Mouse (Mus musculus) myocyte (in vitro differentiated cells): ENCODE measurements around the gene Krtap16-3. TPM values are rescaled to one million over a fixed set of nuclear protein-coding genes. Genes with fewer than 3 reads are reported as not detected.

Experiments used
- H3K27me3 ChIP-seq: one replicate; pipeline ENCODE4 v1.6.1; 2011; ENCODE audit not compliant: control insufficient read depth, insufficient read depth, insufficient read length
- H3K36me3 ChIP-seq: one replicate; pipeline ENCODE4 v1.6.1; 2011; ENCODE audit not compliant: control insufficient read depth, insufficient read depth
- H3K4me2 ChIP-seq: one replicate; pipeline ENCODE4 v1.6.1; 2011; ENCODE audit warnings: low read depth, control low read depth
- H3K4me3 ChIP-seq: one replicate; pipeline ENCODE4 v1.5.1; 2011; ENCODE audit warnings: mild to moderate bottlenecking, control low read depth, moderate library complexity
- H3K79me2 ChIP-seq: one replicate; pipeline ENCODE4 v1.6.1; 2011; ENCODE audit not compliant: control insufficient read depth, insufficient read depth
- H3ac ChIP-seq: one replicate; pipeline ENCODE4 v1.6.1; 2011; ENCODE audit not compliant: control insufficient read depth, insufficient read length
- CEBPB ChIP-seq: IDR thresholded peaks from 2 replicates; pipeline ENCODE4 v1.6.1; 2011; ENCODE audit warnings: mild to moderate bottlenecking, moderate library complexity; ENCODE audit not compliant: poor library complexity, insufficient read depth, severe bottlenecking
- E2F4 ChIP-seq: IDR thresholded peaks from one replicate; pipeline ENCODE4 v1.6.1; 2011; ENCODE audit warnings: mild to moderate bottlenecking, control low read depth, moderate library complexity; ENCODE audit not compliant: insufficient read depth
- MAX ChIP-seq: IDR thresholded peaks from one replicate; pipeline ENCODE4 v1.6.1; 2011; ENCODE audit warnings: low read depth, mild to moderate bottlenecking, control low read depth
- MYOD1 ChIP-seq, 3 experiments: IDR thresholded peaks; one replicate each; pipeline ENCODE4 v1.6.1; 2011; ENCODE audit warnings: control low read depth in 2 of 3, low read depth in 2 of 3, mild to moderate bottlenecking in 2 of 3, moderate library complexity in 1 of 3; ENCODE audit not compliant: insufficient read length in 2 of 3, control insufficient read depth in 1 of 3
- MYOG ChIP-seq, 3 experiments: IDR thresholded peaks; one replicate each; pipeline ENCODE4 v1.6.1; 2011; ENCODE audit warnings: control low read depth in 2 of 3, low read depth in 2 of 3, mild to moderate bottlenecking in 2 of 3; ENCODE audit not compliant: insufficient read length in 2 of 3, control insufficient read depth in 1 of 3, insufficient read depth in 1 of 3
- POLR2A ChIP-seq: IDR thresholded peaks from one replicate; pipeline ENCODE4 v1.6.1; 2011; ENCODE audit warnings: low read depth, mild to moderate bottlenecking, control low read depth, moderate library complexity; ENCODE audit not compliant: insufficient read length
- POLR2AphosphoS2 ChIP-seq: IDR thresholded peaks from one replicate; pipeline ENCODE4 v1.6.1; 2011; ENCODE audit warnings: low read depth, control low read depth; ENCODE audit not compliant: insufficient read length
- REST ChIP-seq: IDR thresholded peaks from one replicate; pipeline ENCODE4 v1.6.1; 2011; ENCODE audit warnings: mild to moderate bottlenecking, control low read depth, moderate library complexity; ENCODE audit not compliant: insufficient read depth, insufficient read length
- SRF ChIP-seq: IDR thresholded peaks from one replicate; pipeline ENCODE4 v1.6.1; 2011; ENCODE audit warnings: low read depth; ENCODE audit not compliant: control insufficient read depth, insufficient read length
- TCF12 ChIP-seq: IDR thresholded peaks from one replicate; pipeline ENCODE4 v1.6.1; 2011; ENCODE audit warnings: mild to moderate bottlenecking, control low read depth; ENCODE audit not compliant: poor library complexity, insufficient read depth, severe bottlenecking
- TCF3 ChIP-seq: IDR thresholded peaks from one replicate; pipeline ENCODE4 v1.6.1; 2011; ENCODE audit warnings: low read depth, control low read depth; ENCODE audit not compliant: insufficient read length
- USF1 ChIP-seq: IDR thresholded peaks from one replicate; pipeline ENCODE4 v1.6.1; 2011; ENCODE audit warnings: low read depth, mild to moderate bottlenecking, control low read depth, moderate library complexity
- polyA plus RNA-seq: library from polyadenylated mRNA; unstranded; fragments of >200 nt; fragmentation: generic; extraction: Trizol; gene quantifications from one replicate; pipeline ENCODE4 v1.2.1, GENCODE M21; 2012; ENCODE audit warnings: missing spikeins

Gene Krtap16-3
- not detected for polyA plus RNA-seq

DNA sequence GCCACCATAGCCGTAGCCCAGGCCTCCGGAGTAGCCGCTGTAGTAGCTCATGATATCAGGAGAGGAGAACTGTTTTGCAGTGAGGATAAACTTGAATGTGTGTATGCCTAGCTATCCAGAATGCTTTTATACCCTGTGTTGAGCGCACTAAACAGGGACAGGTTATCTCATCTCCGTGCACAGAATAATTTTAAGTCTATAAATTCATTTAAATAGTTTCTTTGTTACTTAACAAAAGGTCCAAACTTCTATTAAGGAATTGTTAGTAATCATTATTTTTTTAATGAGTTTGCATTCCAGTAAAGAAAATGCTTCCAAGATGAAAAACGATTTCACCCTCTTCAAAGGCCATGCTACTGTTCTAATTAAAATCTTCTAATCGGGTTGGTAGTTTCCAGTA is at the start of gene Krtap16-3:
Gene Krtap16-3, minus strand, starts transcription at position 101 of the 400 bp plus-strand sequence.
- H3K4me3 ChIP-seq: no peak within 1 kb of the TSS
- H3ac ChIP-seq: no peak within 1 kb of the TSS
- no peaks in the 10 kb centered on the region for H3K27me3 ChIP-seq
- H3K4me2 ChIP-seq: no peak within 1 kb of the TSS
- no peaks in the 10 kb centered on the region for H3K36me3 ChIP-seq
- TF ChIP-seq MYOD1 (IDR thresholded peaks at IDR 0.05; ENCODE audit: control insufficient read depth in 1 of 3, insufficient read length in 2 of 3, low read depth in 2 of 3) (no peak), USF1 (no peak), CEBPB (no peak), POLR2AphosphoS2 (no peak), E2F4 (no peak), POLR2A (no peak), TCF12 (no peak), MYOG (IDR thresholded peaks at IDR 0.05; ENCODE audit: control insufficient read depth in 1 of 3, insufficient read depth in 1 of 3, insufficient read length in 2 of 3, low read depth in 2 of 3) (no peak), TCF3 (no peak), REST (no peak), MAX (no peak), SRF (no peak)
- H3K79me2 ChIP-seq: no peaks in the 10 kb centered on the region

DNA sequence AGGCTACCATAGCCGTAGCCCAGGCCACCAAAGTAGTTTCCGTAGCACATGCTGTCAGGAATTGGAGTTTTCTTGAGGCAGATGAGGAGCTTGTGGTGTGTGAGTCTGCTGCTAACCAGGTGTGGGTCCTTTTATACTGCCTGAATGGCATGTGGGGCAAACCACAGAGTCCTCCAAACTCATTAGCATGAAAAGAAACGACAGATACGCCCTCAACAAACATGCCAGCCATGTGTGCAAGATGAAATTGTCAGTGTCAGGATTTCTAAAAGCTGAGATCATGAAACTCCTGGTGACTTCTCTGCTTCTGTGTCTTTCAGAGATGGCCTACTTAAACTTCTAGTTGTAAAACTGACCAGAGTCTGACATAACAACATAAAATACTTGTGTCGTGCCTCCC is 48.0 kb upstream of the Krtap16-3 start, which contains the start of gene Krtap22-2:
Gene Krtap22-2, minus strand, starts transcription at position 101 of the 400 bp plus-strand sequence.
- TF ChIP-seq POLR2A (no peak), POLR2AphosphoS2 (no peak), USF1 (no peak), MYOG (IDR thresholded peaks at IDR 0.05; ENCODE audit: control insufficient read depth in 1 of 3, insufficient read depth in 1 of 3, insufficient read length in 2 of 3, low read depth in 2 of 3) (no peak), TCF3 (no peak), TCF12 (no peak), MYOD1 (IDR thresholded peaks at IDR 0.05; ENCODE audit: control insufficient read depth in 1 of 3, insufficient read length in 2 of 3, low read depth in 2 of 3) (no peak), SRF (no peak), MAX (no peak), CEBPB (no peak), E2F4 (no peak), REST (no peak)

DNA sequence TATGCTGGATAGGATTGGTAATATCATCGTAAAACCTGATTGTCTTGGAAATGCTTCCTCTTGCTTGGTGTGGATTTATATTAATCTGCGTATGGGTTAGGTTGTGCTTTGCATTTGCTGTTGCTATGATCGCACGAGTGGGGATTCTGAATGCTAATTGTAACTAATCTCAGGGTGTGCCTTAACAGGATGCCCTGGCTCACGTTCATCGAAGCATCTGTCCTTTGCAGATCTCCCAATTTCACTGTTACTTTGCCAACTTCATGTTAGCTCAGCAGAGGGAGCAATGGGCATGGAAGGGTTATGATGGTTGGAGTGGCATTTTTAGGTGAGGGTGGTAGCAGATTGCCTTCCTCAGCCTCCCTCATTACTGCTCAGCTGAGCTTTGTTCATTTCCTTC is 21.6 kb downstream of the Krtap16-3 start:
- H3K27me3 ChIP-seq: no peaks in the 10 kb centered on the region
- no peak overlapping the region for H3K4me3 ChIP-seq
- TF ChIP-seq MYOG (IDR thresholded peaks at IDR 0.05; ENCODE audit: control insufficient read depth in 1 of 3, insufficient read depth in 1 of 3, insufficient read length in 2 of 3, low read depth in 2 of 3) (no peak), MYOD1 (IDR thresholded peaks at IDR 0.05; ENCODE audit: control insufficient read depth in 1 of 3, insufficient read length in 2 of 3, low read depth in 2 of 3) (no peak), E2F4 (no peak), REST (no peak), TCF3 (no peak), USF1 (no peak), CEBPB (no peak), POLR2A (no peak), SRF (no peak), POLR2AphosphoS2 (no peak), MAX (no peak), TCF12 (no peak)
- H3K36me3 ChIP-seq: no peaks in the 10 kb centered on the region
- H3ac ChIP-seq: no peak overlapping the region
- no peaks in the 10 kb centered on the region for H3K79me2 ChIP-seq
- no peak overlapping the region for H3K4me2 ChIP-seq

More for the DNA sequence above, 48.0 kb upstream of the Krtap16-3 start, which contains the start of gene Krtap22-2:
- H3K4me2 ChIP-seq: no peak within 1 kb of the TSS
- H3K36me3 ChIP-seq: no peaks in the 10 kb centered on the region
- no peaks in the 10 kb centered on the region for H3K79me2 ChIP-seq
- H3K27me3 ChIP-seq: no peaks in the 10 kb centered on the region
- no peak within 1 kb of the TSS for H3K4me3 ChIP-seq
- no peak within 1 kb of the TSS for H3ac ChIP-seq

DNA sequence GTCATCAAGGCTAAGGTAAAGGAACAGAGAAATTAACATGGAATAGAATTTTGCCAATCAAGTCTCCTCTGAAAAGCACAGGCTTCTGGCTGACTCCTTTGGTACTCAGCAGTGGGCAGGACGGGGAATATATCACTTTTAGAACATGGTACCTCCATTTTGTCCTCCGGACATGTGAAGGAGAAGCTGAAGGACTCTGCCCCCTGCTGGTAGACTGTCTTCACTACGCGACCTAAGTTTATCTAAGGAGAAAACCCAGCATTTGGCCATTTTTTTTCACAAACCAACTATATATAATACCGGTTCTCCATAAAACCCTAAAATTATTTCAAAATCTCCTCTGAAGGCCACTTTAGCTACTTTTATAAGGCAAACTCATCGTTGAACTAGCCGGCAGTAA is 24.4 kb downstream of the Krtap16-3 start:
- Histone ChIP-seq H3K4me2 (no peak overlapping the region), H3K27me3 (no peaks in the 10 kb centered on the region), H3K4me3 (no peak overlapping the region), H3K79me2 (no peaks in the 10 kb centered on the region), H3K36me3 (no peaks in the 10 kb centered on the region), H3ac (no peak overlapping the region)
- TF ChIP-seq CEBPB (no peak), MYOD1 (IDR thresholded peaks at IDR 0.05; ENCODE audit: control insufficient read depth in 1 of 3, insufficient read length in 2 of 3, low read depth in 2 of 3) (no peak), USF1 (no peak), REST (no peak), POLR2A (no peak), MYOG (IDR thresholded peaks at IDR 0.05; ENCODE audit: control insufficient read depth in 1 of 3, insufficient read depth in 1 of 3, insufficient read length in 2 of 3, low read depth in 2 of 3) (no peak), TCF12 (no peak), E2F4 (no peak), TCF3 (no peak), MAX (no peak)
